9 mouse cellular contexts compared by ENCODE assay signal in the genomic region with DNA sequence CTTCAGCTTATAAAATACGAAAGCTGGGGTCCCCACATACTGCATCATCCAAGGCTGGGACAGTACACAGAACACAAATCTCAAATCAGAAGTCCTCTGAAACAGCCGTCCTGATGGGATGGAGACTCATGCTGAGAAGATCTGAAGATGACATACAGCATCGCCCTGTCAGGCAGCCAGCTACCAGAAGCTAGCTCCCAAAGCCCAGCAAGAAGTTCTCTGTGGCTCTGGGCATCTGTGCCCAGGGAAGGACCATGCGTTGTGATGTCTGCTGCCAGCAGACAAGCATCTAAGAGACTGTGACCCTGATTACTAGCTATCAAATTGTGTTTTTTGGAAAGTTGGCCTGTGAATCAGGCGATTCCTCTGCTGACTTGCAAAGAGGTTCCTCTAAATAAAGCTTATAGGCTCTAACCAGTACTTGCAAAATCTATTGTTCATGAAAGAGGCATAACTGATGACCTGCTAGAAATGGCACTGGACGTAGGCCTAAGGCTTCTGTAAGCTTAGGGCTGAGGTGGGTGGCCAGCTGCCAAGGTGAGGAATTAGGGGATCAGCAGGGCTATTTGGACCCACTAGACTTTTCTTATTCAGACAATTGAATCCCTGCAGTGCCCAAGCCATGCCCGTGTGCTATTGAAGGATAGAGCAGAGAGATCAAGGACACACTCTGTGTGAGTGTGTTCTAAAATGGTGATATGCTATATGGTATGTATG.
DNase-seq lines count a peak whose midpoint lies in the region; ATAC-seq and TF ChIP-seq lines count a peak whose summit lies in the region.
"Had no signal": no experiment of that assay in that cellular context is flagged by ENCODE, and none has a peak within 500 bp of the region (broad histone marks: within the 10 kb centered on the region; RNA-seq: fewer than 3 reads in every experiment).

No protein-coding gene starts in this region.

- peaks cover 70% of the 10 kb centered on the region for H3K79me2 ChIP-seq in myocyte (ENCODE audit: control insufficient read depth, insufficient read depth)

- no peak overlapping the region for H3K27ac ChIP-seq in kidney, embryonic 14.5 days (ENCODE audit: low read depth, low read length)
- H3K27ac ChIP-seq in embryonic facial prominence, embryonic 13.5 days = peak overlapping the region; percentile 93
- peak overlapping the region; percentile 98 for H3K27ac ChIP-seq in hindbrain, embryonic 14.5 days

- H3ac ChIP-seq in myocyte (ENCODE audit: control insufficient read depth, insufficient read length) = no peak overlapping the region

- H3K4me1 ChIP-seq in kidney, embryonic 14.5 days (ENCODE audit: control insufficient read depth, insufficient read depth, low read length) = peaks cover 28% of the 10 kb centered on the region
- H3K4me1 ChIP-seq in embryonic facial prominence, embryonic 13.5 days = peaks cover 39% of the 10 kb centered on the region
- peaks cover 44% of the 10 kb centered on the region for H3K4me1 ChIP-seq in hindbrain, embryonic 14.5 days (replicated peaks; ENCODE audit: control insufficient read depth, insufficient read depth, low read length)

- TF ChIP-seq POLR2A in myocyte (IDR thresholded peaks at IDR 0.05; ENCODE audit: insufficient read length, low read depth) = no peak

- H3K4me2 ChIP-seq in kidney, embryonic 14.5 days (replicated peaks; ENCODE audit: low read depth, low read length) = peak overlapping the region; percentile 23; the same call in 1 of the 2 replicates
- H3K4me2 ChIP-seq in embryonic facial prominence, embryonic 13.5 days = peak overlapping the region; percentile 57
- peak overlapping the region; percentile 52 for H3K4me2 ChIP-seq in hindbrain, embryonic 14.5 days (replicated peaks)
- peak overlapping the region; percentile 57 for H3K4me2 ChIP-seq in myocyte (ENCODE audit: low read depth)

- no peak overlapping the region for H3K9ac ChIP-seq in kidney, embryonic 14.5 days (ENCODE audit: low read depth, low read length)
- H3K9ac ChIP-seq in embryonic facial prominence, embryonic 13.5 days = peak overlapping the region; percentile 65; the same call in 1 of the 2 replicates
- peak overlapping the region; percentile 34 for H3K9ac ChIP-seq in hindbrain, embryonic 14.5 days

- no peaks in the 10 kb centered on the region for H3K36me3 ChIP-seq in kidney, embryonic 14.5 days (ENCODE audit: control insufficient read depth, insufficient read depth, low read length)
- no peaks in the 10 kb centered on the region for H3K36me3 ChIP-seq in embryonic facial prominence, embryonic 13.5 days
- H3K36me3 ChIP-seq in hindbrain, embryonic 14.5 days (replicated peaks; ENCODE audit: control insufficient read depth, insufficient read depth) = no peaks in the 10 kb centered on the region
- no peaks in the 10 kb centered on the region for H3K36me3 ChIP-seq in myocyte (ENCODE audit: control insufficient read depth, insufficient read depth)
- H3K36me3 ChIP-seq: G1E had no signal

- H3K9me3 ChIP-seq in kidney, embryonic 14.5 days (ENCODE audit: control insufficient read depth, low read length) = no peaks in the 10 kb centered on the region
- no peaks in the 10 kb centered on the region for H3K9me3 ChIP-seq in embryonic facial prominence, embryonic 13.5 days
- no peaks in the 10 kb centered on the region for H3K9me3 ChIP-seq in hindbrain, embryonic 14.5 days (ENCODE audit: control insufficient read depth, low read length)

- H3K27me3 ChIP-seq in kidney, embryonic 14.5 days (ENCODE audit: control insufficient read depth, insufficient read depth, low read length) = peaks cover 4% of the 10 kb centered on the region; the same call in 1 of the 2 replicates
- H3K27me3 ChIP-seq in embryonic facial prominence, embryonic 13.5 days = peaks cover 8% of the 10 kb centered on the region; the same call in 1 of the 2 replicates
- no peaks in the 10 kb centered on the region for H3K27me3 ChIP-seq in hindbrain, embryonic 14.5 days (ENCODE audit: control insufficient read depth, insufficient read depth, low read length)
- H3K27me3 ChIP-seq in myocyte (ENCODE audit: control insufficient read depth, insufficient read depth, insufficient read length) = no peaks in the 10 kb centered on the region

- no peak for DNase-seq in kidney, postnatal 10 days
- peak; percentile 32 for DNase-seq in hindbrain, embryonic 14.5 days (ENCODE audit: low spot score)
- DNase-seq in thymus, postnatal 10 days (ENCODE audit: low spot score in 2 of 2) = no peak
- no peak for DNase-seq in embryo, embryonic 10 days (ENCODE audit: low spot score)

- ATAC-seq in kidney, embryonic 14.5 days (ENCODE audit: low FRiP score, low TSS enrichment) = no peak
- no peak for ATAC-seq in embryonic facial prominence, embryonic 13.5 days (ENCODE audit: insufficient number of reproducible peaks, insufficient read depth, low FRiP score, low TSS enrichment, low read depth)
- ATAC-seq in hindbrain, embryonic 14.5 days (ENCODE audit: low FRiP score) = no peak
- ATAC-seq in megakaryocyte-erythroid progenitor cell, adult 5-6 weeks (replicated peaks; ENCODE audit: low FRiP score, low TSS enrichment, poor library complexity, severe bottlenecking) = no peak

- 72% methylated on average over 7 of the region's 7 CpGs for WGBS in kidney, embryonic 14.5 days
- 62% methylated on average over 7 of the region's 7 CpGs for WGBS in embryonic facial prominence, embryonic 13.5 days
- 35% methylated on average over 7 of the region's 7 CpGs for WGBS in hindbrain, embryonic 14.5 days

- no peak overlapping the region for H3K4me3 ChIP-seq in kidney, embryonic 14.5 days (ENCODE audit: low read length)
- peak overlapping the region; percentile 30; the same call in 1 of the 2 replicates for H3K4me3 ChIP-seq in embryonic facial prominence, embryonic 13.5 days
- H3K4me3 ChIP-seq in hindbrain, embryonic 14.5 days (replicated peaks; ENCODE audit: low read length) = no peak overlapping the region
- no peak overlapping the region for H3K4me3 ChIP-seq in myocyte

TF ChIP-seq in myocyte, 11 proteins besides CTCF, POLR2A, EP300 and RAD21:
- TF ChIP-seq TCF3 (IDR thresholded peaks at IDR 0.05; ENCODE audit: insufficient read length, low read depth) (no peak), USF1 (IDR thresholded peaks at IDR 0.05; ENCODE audit: low read depth) (no peak), MYOG (IDR thresholded peaks at IDR 0.05; ENCODE audit: control insufficient read depth in 1 of 3, insufficient read depth in 1 of 3, insufficient read length in 2 of 3, low read depth in 2 of 3) (no peak), CEBPB (IDR thresholded peaks at IDR 0.05; ENCODE audit: insufficient read depth, poor library complexity, severe bottlenecking) (no peak), MYOD1 (IDR thresholded peaks at IDR 0.05; ENCODE audit: control insufficient read depth in 1 of 3, insufficient read length in 2 of 3, low read depth in 2 of 3) (no peak), POLR2AphosphoS2 (IDR thresholded peaks at IDR 0.05; ENCODE audit: insufficient read length, low read depth) (no peak), REST (IDR thresholded peaks at IDR 0.05; ENCODE audit: insufficient read depth, insufficient read length) (no peak), E2F4 (IDR thresholded peaks at IDR 0.05; ENCODE audit: insufficient read depth) (no peak), TCF12 (IDR thresholded peaks at IDR 0.05; ENCODE audit: insufficient read depth, poor library complexity, severe bottlenecking) (no peak), MAX (IDR thresholded peaks at IDR 0.05; ENCODE audit: low read depth) (no peak), SRF (IDR thresholded peaks at IDR 0.05; ENCODE audit: control insufficient read depth, insufficient read length, low read depth) (no peak)
